Mouse (Mus musculus): ENCODE results near the gene Cux2. TPM values are rescaled to one million over a fixed set of nuclear protein-coding genes. Genes with fewer than 3 reads are reported as not detected.
A peak's percentile ranks its signal among the peaks of the same experiment; 100 is the strongest.

Cux2 gene
- total and polyA plus RNA-seq, 3 experiments: 0.17 TPM; not detected in 2

DNA sequence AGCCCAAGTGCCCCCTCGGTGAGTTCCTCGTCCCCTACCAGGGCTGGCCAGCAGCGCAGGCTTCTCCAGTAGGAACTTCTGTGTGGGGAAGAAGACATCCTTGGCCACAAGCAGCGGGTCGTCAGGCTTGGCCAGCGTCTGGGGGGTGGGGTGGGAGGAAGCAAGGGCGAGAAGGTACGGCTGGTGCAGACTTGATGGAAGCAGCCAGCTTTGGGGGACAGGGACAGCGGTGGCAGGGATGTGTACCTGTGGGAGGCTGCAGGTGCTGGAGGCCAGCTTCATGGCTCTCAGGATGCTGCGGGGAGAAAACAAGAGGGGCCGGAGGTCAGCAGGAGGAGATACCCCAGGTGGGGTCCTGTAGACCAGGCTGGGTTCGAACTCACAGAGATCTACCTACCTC, 174.9 kb downstream of the Cux2 start:
- TF ChIP-seq ETS1 (conservative IDR thresholded peaks at IDR 0.05; ENCODE audit: low read depth, low read length): no peak
- no peak for TF ChIP-seq MEF2A (IDR thresholded peaks at IDR 0.05; ENCODE audit: borderline replicate concordance, low read depth, low read length)
- no peak for TF ChIP-seq MAFK (IDR thresholded peaks at IDR 0.05; ENCODE audit: insufficient replicate concordance, low read length)
- TF ChIP-seq TBP (conservative IDR thresholded peaks at IDR 0.05; ENCODE audit: low read depth, low read length): no peak
- no peak for TF ChIP-seq RCOR1 (conservative IDR thresholded peaks at IDR 0.05; ENCODE audit: low read depth, low read length)
- no peak for TF ChIP-seq POLR2AphosphoS2 (IDR thresholded peaks at IDR 0.05; ENCODE audit: low read depth, low read length)
- TF ChIP-seq MAX (IDR thresholded peaks at IDR 0.05; ENCODE audit: low read length): no peak
- Histone ChIP-seq H3K4me3 (replicated peaks in 1 of 3; ENCODE audit: low read depth in 2 of 3, low read length in 2 of 3, poor library complexity in 1 of 3) (no peak overlapping the region), H3K9me3 (replicated peaks; ENCODE audit: low read length) (peaks cover 18% of the 10 kb centered on the region), H3K79me2 (replicated peaks; ENCODE audit: control insufficient read depth, extremely low read depth, insufficient read depth, poor library complexity, severe bottlenecking) (no peaks in the 10 kb centered on the region), H3K9ac (ENCODE audit: insufficient read depth, low read depth) (no peak overlapping the region), H3K27ac (ENCODE audit: insufficient read depth, low read depth) (no peak overlapping the region), H3K27me3 (replicated peaks) (peaks cover 46% of the 10 kb centered on the region), H3K4me2 (ENCODE audit: insufficient read depth, low read depth, poor library complexity, severe bottlenecking) (no peak overlapping the region), H3K36me3 (replicated peaks in 1 of 2; ENCODE audit: control insufficient read depth in 1 of 2, insufficient read depth in 1 of 2, low read length in 1 of 2) (no peaks in the 10 kb centered on the region), H3K4me1 (ENCODE audit: control insufficient read depth in 1 of 2, insufficient read depth in 2 of 2) (peaks cover 13 to 27% of the 10 kb centered on the region in 2 experiments)
- in situ Hi-C loops (cut with MboI; ENCODE audit: low pct_ligation_motif_present, low pct_unique_long_range_greater_than_20kb, low sequenced_read_pairs): no loop called here
- dilution Hi-C loops (cut with MboI; ENCODE audit: extremely low pct_ligation_motif_present, extremely low pct_unique_long_range_greater_than_20kb, low sequenced_read_pairs): no loop called here
- no peak for DNase-seq (ENCODE audit: extremely low read depth)

GRCm38 (mm10) chr5:121872158-121872557, 177.7 kb downstream of the Cux2 start:
- dilution Hi-C loops (cut with MboI; ENCODE audit: extremely low pct_ligation_motif_present, extremely low pct_unique_long_range_greater_than_20kb, low sequenced_read_pairs): no loop called here
- H3K4me1 ChIP-seq (ENCODE audit: control insufficient read depth in 1 of 2, insufficient read depth in 2 of 2): peaks cover 0 to 5% of the 10 kb centered on the region in 2 experiments; a peak in 2 of 4 replicates
- no peak overlapping the region for H3K4me2 ChIP-seq (ENCODE audit: insufficient read depth, low read depth, poor library complexity, severe bottlenecking)
- H3K27ac ChIP-seq (ENCODE audit: insufficient read depth, low read depth): no peak overlapping the region
- peak; percentile 51 for DNase-seq (ENCODE audit: extremely low read depth)
- H3K79me2 ChIP-seq (replicated peaks; ENCODE audit: control insufficient read depth, extremely low read depth, insufficient read depth, poor library complexity, severe bottlenecking): no peaks in the 10 kb centered on the region
- H3K4me3 ChIP-seq (replicated peaks in 1 of 3; ENCODE audit: low read depth in 2 of 3, low read length in 2 of 3, poor library complexity in 1 of 3): no peak overlapping the region
- no peak for TF ChIP-seq ELF1 (IDR thresholded peaks at IDR 0.05; ENCODE audit: low read depth, low read length)
- no peak for TF ChIP-seq NELFE (IDR thresholded peaks at IDR 0.05; ENCODE audit: low read depth, low read length)
- no peak for TF ChIP-seq HCFC1 (IDR thresholded peaks at IDR 0.05; ENCODE audit: low read depth, low read length)
- TF ChIP-seq MEF2A (IDR thresholded peaks at IDR 0.05; ENCODE audit: borderline replicate concordance, low read depth, low read length): no peak
- TF ChIP-seq CHD1 (IDR thresholded peaks at IDR 0.05; ENCODE audit: low read depth, low read length): no peak
- no peak for TF ChIP-seq TCF12 (IDR thresholded peaks at IDR 0.05; ENCODE audit: low read depth, low read length)
- TF ChIP-seq ZMIZ1 (IDR thresholded peaks at IDR 0.05; ENCODE audit: low read depth, low read length): no peak
- TF ChIP-seq POLR2A (IDR thresholded peaks at IDR 0.05; ENCODE audit: low read depth, low read length): no peak
- TF ChIP-seq E2F4 (IDR thresholded peaks at IDR 0.05; ENCODE audit: insufficient replicate concordance, low read depth, low read length): no peak
- peak; percentile 44 for TF ChIP-seq ZC3H11A (IDR thresholded peaks at IDR 0.05; ENCODE audit: low read depth, low read length)
- TF ChIP-seq SMC3 (IDR thresholded peaks at IDR 0.05; ENCODE audit: low read depth, low read length): peak; percentile 82
- peak; percentile 89 for TF ChIP-seq RAD21 (IDR thresholded peaks at IDR 0.05; ENCODE audit: low read depth, low read length)
- no peak for TF ChIP-seq USF1 (IDR thresholded peaks at IDR 0.05; ENCODE audit: low read depth, low read length)
- TF ChIP-seq MAZ (IDR thresholded peaks at IDR 0.05; ENCODE audit: low read depth, low read length): no peak
- peak; percentile 60 to 90 for TF ChIP-seq CTCF (conservative IDR thresholded peaks at IDR 0.05 in 1 of 2, IDR thresholded peaks at IDR 0.05 in 1 of 2; ENCODE audit: low read depth in 2 of 2, low read length in 2 of 2)
- no peaks in the 10 kb centered on the region for H3K36me3 ChIP-seq (replicated peaks in 1 of 2; ENCODE audit: control insufficient read depth in 1 of 2, insufficient read depth in 1 of 2, low read length in 1 of 2)
- no peak overlapping the region for H3K9ac ChIP-seq (ENCODE audit: insufficient read depth, low read depth)
- in situ Hi-C loops (cut with MboI; ENCODE audit: low pct_ligation_motif_present, low pct_unique_long_range_greater_than_20kb, low sequenced_read_pairs): loop anchor here (5.0 kb wide), 2 partner anchors 65 to 220 kb away; no protein-coding TSS in a partner anchor
- H3K27me3 ChIP-seq (replicated peaks): peaks cover 53% of the 10 kb centered on the region
- H3K9me3 ChIP-seq (replicated peaks; ENCODE audit: low read length): peaks cover 11% of the 10 kb centered on the region
